Mouse (Mus musculus) hindlimb bud, embryonic 11.5 days (tissue): ENCODE results near the gene Cabp4.

ENCODE experiments used
- DNase-seq: peaks from one replicate; pipeline ENCODE4 v3.0.0-alpha.2; 2012; ENCODE audit warnings: low read depth, low spot score; ENCODE audit errors: extremely low spot score

Cabp4 gene

GRCm38 (mm10) chr19:4087090-4087489 is 56.7 kb downstream of the Cabp4 start:
- no peak for DNase-seq

DNA sequence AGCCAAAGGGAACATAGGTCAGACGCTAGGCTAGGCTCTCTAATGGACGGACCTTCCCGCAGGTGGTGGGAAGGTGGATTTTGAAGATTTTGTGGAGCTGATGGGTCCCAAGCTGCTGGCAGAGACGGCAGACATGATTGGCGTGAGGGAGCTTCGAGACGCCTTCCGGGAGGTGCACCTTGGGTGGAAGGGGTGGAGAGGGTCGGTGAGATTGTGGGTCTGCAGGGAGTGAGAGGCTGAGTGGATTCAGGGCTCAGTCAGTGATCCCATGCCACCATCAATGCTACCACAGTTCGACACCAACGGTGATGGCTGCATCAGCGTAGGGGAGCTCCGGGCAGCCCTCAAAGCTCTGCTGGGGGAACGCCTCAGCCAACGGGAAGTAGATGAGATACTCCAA is 57.7 kb downstream of the Cabp4 start:
- DNase-seq = no peak
